Mouse (Mus musculus) liver, postnatal 0 days (tissue): ENCODE data around the gene Lzts3. TPM values are rescaled to one million over a fixed set of nuclear protein-coding genes. Genes with fewer than 3 reads are reported as not detected.

Source experiments
- ATAC-seq: fragments of 200-750 bp; cut with Nextera tagmentation; 2 replicates; pipeline ENCODE4 v1.8.0; 2017; ENCODE audit warnings: mild to moderate bottlenecking, moderate library complexity
- DNase-seq: peaks from one replicate; pipeline ENCODE4 v3.0.0-alpha.2; 2016
- H3K27ac ChIP-seq: fragments of 300-500 bp; sonication (generic); 2 replicates; pipeline ENCODE4 v1.5.1; 2014; ENCODE audit warnings: antibody characterized with exemption, moderate library complexity, mild to moderate bottlenecking, low read depth
- H3K27me3 ChIP-seq: fragments of 300-500 bp; sonication (generic); 2 replicates; pipeline ENCODE4 v1.6.1; 2014; ENCODE audit warnings: low read length, control low read depth, mixed read lengths; ENCODE audit not compliant: insufficient read depth
- H3K36me3 ChIP-seq: fragments of 300-500 bp; sonication (generic); replicated peaks from 2 replicates; pipeline ENCODE4 v1.6.1; 2014; ENCODE audit warnings: mild to moderate bottlenecking, control low read depth, low read length, moderate library complexity, mixed read lengths; ENCODE audit not compliant: insufficient read depth
- H3K4me1 ChIP-seq: fragments of 300-500 bp; sonication (generic); 2 replicates; pipeline ENCODE4 v1.6.1; 2014; ENCODE audit warnings: antibody characterized with exemption, mild to moderate bottlenecking, control low read depth; ENCODE audit not compliant: insufficient read depth
- H3K4me2 ChIP-seq: fragments of 300-500 bp; sonication (generic); 2 replicates; pipeline ENCODE4 v1.6.1; 2014; ENCODE audit warnings: low read depth, mild to moderate bottlenecking, low read length, moderate library complexity, mixed read lengths
- H3K4me3 ChIP-seq: fragments of 300-500 bp; sonication (generic); 2 replicates; pipeline ENCODE4 v1.5.1; 2014; ENCODE audit warnings: low read depth, low read length
- H3K9ac ChIP-seq: fragments of 300-500 bp; sonication (generic); replicated peaks from 2 replicates; pipeline ENCODE4 v1.6.1; 2014; ENCODE audit warnings: mild to moderate bottlenecking, moderate library complexity
- H3K9me3 ChIP-seq: fragments of 300-500 bp; sonication (generic); 2 replicates; pipeline ENCODE4 v1.6.1; 2016; ENCODE audit warnings: mild to moderate bottlenecking, control low read depth, low read length, mixed read lengths
- CTCF ChIP-seq: sonication (generic); IDR thresholded peaks from 2 replicates; pipeline ENCODE4 v1.5.1; 2016; ENCODE audit warnings: antibody characterized with exemption, low read depth
- EP300 ChIP-seq: IDR thresholded peaks from 2 replicates; pipeline ENCODE4 v1.6.1; 2016; ENCODE audit warnings: antibody characterized with exemption, low read depth, mild to moderate bottlenecking
- WGBS: fragments of 180-500 bp; shearing (Covaris S2); extraction: QIAGEN DNeasy Blood & Tissue Kit; methylation state at CpG from one replicate; pipeline ENCODE4 v1.1.7; 2014; ENCODE audit not compliant: insufficient replicate concordance; 5-methylcytosine and 5-hydroxymethylcytosine counted together
- polyA plus RNA-seq: library from polyadenylated mRNA; unstranded; fragments of >200 nt; fragmentation: Nextera tagmentation; extraction: Ambion mirVana; gene quantifications from 2 replicates; pipeline ENCODE4 v1.2.1, GENCODE M21; 2015

Lzts3 gene
- polyA plus RNA-seq, 1 experiment from 2014 or later: 1.2 TPM

DNA sequence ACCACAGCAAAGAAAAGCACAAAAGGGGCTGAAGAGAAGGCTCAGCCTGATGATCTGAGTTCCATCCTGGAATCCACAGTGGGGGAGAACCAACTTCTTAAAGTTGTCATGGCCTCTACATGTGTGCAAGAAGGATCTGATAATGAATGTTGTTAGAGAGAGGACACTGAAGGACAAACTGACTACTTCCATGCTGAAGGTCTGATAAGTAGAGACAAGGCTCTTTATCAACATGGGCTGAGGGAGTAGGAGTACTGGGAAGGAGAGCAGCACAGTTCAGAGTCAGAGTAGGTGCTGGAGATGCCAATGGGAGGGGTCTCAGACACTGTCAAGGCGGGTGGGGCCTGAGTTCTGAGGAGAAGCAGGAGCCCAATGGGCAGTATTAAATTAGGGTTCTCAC, 47.0 kb downstream of the Lzts3 start:
- DNase-seq (no peak), ATAC-seq (no peak)
- Histone ChIP-seq H3K9me3 (no peaks in the 10 kb centered on the region), H3K36me3 (peaks cover 37% of the 10 kb centered on the region), H3K4me3 (no peak overlapping the region), H3K4me2 (no peak overlapping the region), H3K9ac (no peak overlapping the region), H3K27me3 (no peaks in the 10 kb centered on the region), H3K4me1 (no peaks in the 10 kb centered on the region), H3K27ac (no peak overlapping the region)
- TF ChIP-seq EP300 (no peak), CTCF (no peak)
- WGBS: 85% methylated on average over 1 of the region's 1 CpGs

GRCm38 (mm10) chr2:130591016-130591415, 51.6 kb downstream of the Lzts3 start:
- ATAC-seq: no peak
- Histone ChIP-seq H3K9me3 (no peaks in the 10 kb centered on the region), H3K27ac (no peak overlapping the region), H3K4me3 (no peak overlapping the region), H3K27me3 (no peaks in the 10 kb centered on the region), H3K4me1 (no peaks in the 10 kb centered on the region), H3K4me2 (no peak overlapping the region), H3K36me3 (peaks cover 17% of the 10 kb centered on the region; the same call in 1 of the 2 replicates), H3K9ac (no peak overlapping the region)
- DNase-seq: no peak
- TF ChIP-seq CTCF: no peak
- TF ChIP-seq EP300: no peak
- WGBS: 90% methylated on average over 2 of the region's 2 CpGs

GRCm38 (mm10) chr2:130589761-130590160, 52.8 kb downstream of the Lzts3 start:
- WGBS: 88% methylated on average over 2 of the region's 2 CpGs
- Histone ChIP-seq H3K27me3 (no peaks in the 10 kb centered on the region), H3K36me3 (0 out of 2 replicates have a peak, but pooled peaks cover 8% of the 10 kb centered on the region), H3K4me1 (no peaks in the 10 kb centered on the region), H3K4me3 (no peak overlapping the region), H3K9me3 (no peaks in the 10 kb centered on the region), H3K4me2 (no peak overlapping the region), H3K9ac (no peak overlapping the region), H3K27ac (no peak overlapping the region)
- DNase-seq: no peak
- TF ChIP-seq EP300 (no peak), CTCF (no peak)
- no peak for ATAC-seq

- H3K4me2 ChIP-seq: no peak overlapping the region
- ATAC-seq (no peak), DNase-seq (no peak)
- 0 out of 2 replicates have a peak, but pooled peaks cover 8% of the 10 kb centered on the region for H3K36me3 ChIP-seq
- H3K9me3 ChIP-seq: no peaks in the 10 kb centered on the region
- no peak overlapping the region for H3K27ac ChIP-seq
- no peak overlapping the region for H3K4me3 ChIP-seq
- no peak overlapping the region for H3K9ac ChIP-seq
- no peaks in the 10 kb centered on the region for H3K4me1 ChIP-seq
- no peaks in the 10 kb centered on the region for H3K27me3 ChIP-seq
- no peak for TF ChIP-seq EP300
- no peak for TF ChIP-seq CTCF
- 69% methylated on average over 4 of the region's 4 CpGs for WGBS
These were observed 53.4 kb downstream of the Lzts3 start for GRCm38 (mm10) chr2:130589157-130589556.

- Histone ChIP-seq H3K9me3 (no peaks in the 10 kb centered on the region), H3K4me2 (no peak overlapping the region), H3K4me1 (no peaks in the 10 kb centered on the region), H3K27me3 (no peaks in the 10 kb centered on the region), H3K9ac (no peak overlapping the region), H3K36me3 (0 out of 2 replicates have a peak, but pooled peaks cover 8% of the 10 kb centered on the region), H3K4me3 (no peak overlapping the region), H3K27ac (no peak overlapping the region)
- no peak for ATAC-seq
- no peak for DNase-seq
- TF ChIP-seq EP300 (no peak), CTCF (no peak)
- 32% methylated on average over 2 of the region's 2 CpGs for WGBS
These were observed 54.2 kb downstream of the Lzts3 start for GRCm38 (mm10) chr2:130588373-130588772.

DNA sequence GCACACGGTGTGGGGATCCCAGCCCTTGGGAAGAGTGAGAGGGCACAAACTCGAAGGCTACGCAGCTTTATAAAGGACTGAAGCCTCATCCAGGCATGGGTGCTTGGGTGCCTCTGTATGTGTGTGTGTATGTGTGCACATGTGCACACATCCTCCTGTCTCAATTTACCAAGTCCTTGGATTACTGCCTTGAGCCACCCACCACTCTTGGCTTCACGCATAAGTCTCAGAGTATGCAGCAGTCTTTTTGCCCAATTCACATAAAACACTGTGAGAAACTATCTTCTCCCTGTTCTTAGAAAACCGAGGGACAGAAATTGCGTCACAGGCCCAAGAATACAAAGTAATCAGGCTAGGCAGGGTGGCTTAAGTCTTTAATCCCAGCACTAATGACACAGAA, 56.6 kb downstream of the Lzts3 start:
- H3K9me3 ChIP-seq: no peaks in the 10 kb centered on the region
- no peaks in the 10 kb centered on the region for H3K4me1 ChIP-seq
- no peak overlapping the region for H3K4me3 ChIP-seq
- 66% methylated on average over 6 of the region's 6 CpGs for WGBS
- no peak overlapping the region for H3K4me2 ChIP-seq
- H3K36me3 ChIP-seq: 0 out of 2 replicates have a peak, but pooled peaks cover 5% of the 10 kb centered on the region
- no peak for DNase-seq
- ATAC-seq: no peak
- no peak overlapping the region for H3K27ac ChIP-seq
- peaks cover 22% of the 10 kb centered on the region for H3K27me3 ChIP-seq
- TF ChIP-seq CTCF: no peak
- TF ChIP-seq EP300: no peak
- no peak overlapping the region for H3K9ac ChIP-seq
